Mouse (Mus musculus) liver, adult 2 months (tissue): Measurements from ENCODE around the gene Gldc. TPM values are rescaled to one million over a fixed set of nuclear protein-coding genes. Genes with fewer than 3 reads are reported as not detected.
A peak's percentile ranks its signal among the peaks of the same experiment; 100 is the strongest.
"Not testable (repeated sequence)": the region's sequence is repeated elsewhere in the genome, so short reads cannot be mapped to it uniquely, and the experiment has no call there.

Source experiments
- DNase-seq: peaks from one replicate; pipeline ENCODE4 v3.0.0-alpha.2; 2011; ENCODE audit warnings: low read depth, low spot score; ENCODE audit errors: extremely low read depth
- H3K27ac ChIP-seq: fragments of 200-500 bp; replicated peaks from 2 replicates; pipeline ENCODE4 v1.5.1; 2012; ENCODE audit warnings: low read depth, mild to moderate bottlenecking, control low read depth, inconsistent platforms, low read length; ENCODE audit not compliant: insufficient read depth
- H3K27me3 ChIP-seq: fragments of 200-500 bp; 2 replicates; pipeline ENCODE4 v1.6.1; 2012; ENCODE audit warnings: mild to moderate bottlenecking, moderate library complexity, low read length, inconsistent platforms; ENCODE audit not compliant: control insufficient read depth, insufficient read depth
- H3K36me3 ChIP-seq: fragments of 200-500 bp; 2 replicates; pipeline ENCODE4 v1.6.1; 2012; ENCODE audit warnings: low read length, inconsistent platforms; ENCODE audit not compliant: control insufficient read depth, insufficient read depth
- H3K4me1 ChIP-seq: fragments of 200-500 bp; 2 replicates; pipeline ENCODE4 v1.6.1; 2011; ENCODE audit warnings: low read length; ENCODE audit not compliant: control insufficient read depth, insufficient read depth
- H3K4me3 ChIP-seq: fragments of 200-500 bp; 2 replicates; pipeline ENCODE4 v1.5.1; 2011; ENCODE audit warnings: low read depth, mild to moderate bottlenecking, control low read depth, low read length, moderate library complexity; ENCODE audit not compliant: insufficient read depth
- H3K79me2 ChIP-seq: fragments of 200-500 bp; 2 replicates; pipeline ENCODE4 v1.6.1; 2012; ENCODE audit warnings: inconsistent platforms, mild to moderate bottlenecking, low read length, moderate library complexity; ENCODE audit not compliant: control insufficient read depth, insufficient read depth
- H3K9ac ChIP-seq: fragments of 200-500 bp; 2 replicates; pipeline ENCODE4 v1.6.1; 2012; ENCODE audit warnings: low read depth, mild to moderate bottlenecking, control low read depth, inconsistent platforms, low read length
- CTCF ChIP-seq: fragments of 200-500 bp; IDR thresholded peaks from 2 replicates; pipeline ENCODE4 v1.5.1; 2011; ENCODE audit warnings: low read depth, low read length, control low read depth
- POLR2A ChIP-seq: fragments of 200-500 bp; IDR thresholded peaks from 2 replicates; pipeline ENCODE4 v1.6.1; 2011; ENCODE audit warnings: low read length, control low read depth; ENCODE audit not compliant: insufficient read depth; ENCODE audit errors: extremely low read depth
- WGBS: fragments of 180-500 bp; shearing (Covaris S2); methylation state at CpG from one replicate; pipeline ENCODE4 v1.1.7; 2018; 5-methylcytosine and 5-hydroxymethylcytosine counted together
- polyA plus RNA-seq: library from polyadenylated mRNA; depleted of rRNA; stranded (reverse); fragments of >200 nt; gene quantifications from 2 replicates; pipeline ENCODE4 v1.2.3, GENCODE M21; 2012; rRNA removed
- total RNA-seq: library from RNA; depleted of rRNA; stranded (reverse); fragments of >200 nt; gene quantifications from 2 replicates; pipeline ENCODE4 v1.2.3, GENCODE M21; 2014; rRNA removed

Gene Gldc
- total RNA-seq (64.2 and 98.4 TPM in 2 replicates), polyA plus RNA-seq (94.1 and 134 TPM in 2 replicates)

DNA sequence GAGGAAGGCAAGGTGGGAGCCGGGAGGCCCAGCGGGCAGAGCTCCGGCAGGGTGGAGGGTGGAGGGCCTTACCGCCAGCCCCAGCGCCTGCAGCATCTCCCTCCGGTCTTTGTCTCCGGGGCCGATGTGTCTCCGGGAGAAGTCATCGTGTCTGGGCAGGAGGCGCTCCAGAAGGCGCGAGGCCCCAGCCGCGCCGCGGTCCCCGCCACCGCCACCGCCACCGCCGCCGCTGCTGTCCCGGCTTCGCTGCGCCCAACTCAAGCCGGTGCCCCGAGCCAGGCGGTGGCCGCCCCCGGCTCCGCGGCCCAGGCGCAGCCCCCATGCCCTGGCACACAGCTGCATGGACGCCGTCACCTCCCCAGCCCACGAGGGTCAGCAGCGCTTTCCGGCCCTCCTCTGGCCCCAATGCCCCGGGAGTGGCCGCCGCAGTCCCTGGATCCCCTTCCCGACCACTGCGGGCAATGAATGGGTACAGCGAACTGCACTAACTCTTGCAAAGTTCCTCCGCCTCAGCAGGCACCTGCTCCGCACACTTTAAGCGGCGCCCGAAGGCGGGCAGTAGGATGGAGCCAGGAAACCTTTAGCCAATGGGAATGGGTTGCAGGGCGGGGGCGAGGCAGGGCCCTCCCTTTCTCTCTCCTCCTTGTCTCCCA, at the start of gene Gldc:
Gene Gldc, minus strand, starts transcription at position 511 of the 653 bp plus-strand sequence.
- DNase-seq, result peak; percentile 79
- Histone ChIP-seq H3K4me3 (peak within 1 kb of the TSS; percentile 91), H3K9ac (peak within 1 kb of the TSS; percentile 96), H3K4me1 (peaks cover 5% of the 10 kb centered on the region), H3K79me2 (peaks cover 8% of the 10 kb centered on the region), H3K36me3 (no peaks in the 10 kb centered on the region), H3K27ac (peak within 1 kb of the TSS; percentile 69), H3K27me3 (no peaks in the 10 kb centered on the region)
- under 1% methylated on average over 41 of the region's 53 CpGs for WGBS
- TF ChIP-seq POLR2A, result peak; percentile 88; the same call in 1 of the 2 replicates
- no peak for TF ChIP-seq CTCF

- peak overlapping the region; percentile 51 for H3K27ac ChIP-seq
- H3K9ac ChIP-seq, result peak overlapping the region; percentile 13
- WGBS, result 15% methylated on average over 8 of the region's 8 CpGs
- not testable (repeated sequence) for H3K27me3 ChIP-seq, H3K79me2 ChIP-seq, H3K36me3 ChIP-seq
- H3K4me1 ChIP-seq, result peaks cover 14% of the 10 kb centered on the region
- peak; percentile 85 for DNase-seq
- H3K4me3 ChIP-seq, result peak overlapping the region; percentile 27; the same call in 1 of the 2 replicates
Measured at GRCm38 (mm10) chr19:30222593-30222992, 47.4 kb upstream of the Gldc start.

DNA sequence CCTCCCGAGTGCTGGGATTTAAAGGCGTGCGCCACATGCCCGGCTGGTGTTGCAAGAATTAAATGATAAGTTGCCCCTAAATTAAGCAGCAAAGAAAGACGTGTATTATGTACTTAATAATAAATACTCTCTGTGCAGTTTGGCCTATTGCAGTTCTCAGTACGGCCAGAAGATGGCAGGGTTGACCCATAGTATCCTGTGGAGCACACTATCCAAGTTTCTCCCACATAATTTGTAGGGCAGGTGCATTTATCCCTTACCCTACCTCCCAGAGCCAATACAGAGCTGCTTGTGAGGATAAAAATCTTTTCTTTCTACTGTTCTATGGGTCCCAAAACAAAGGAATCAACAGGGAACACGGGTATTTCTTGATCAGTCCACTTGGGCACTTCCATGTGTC, 42.1 kb upstream of the Gldc start:
- TF ChIP-seq CTCF, result peak; percentile 48; the same call in 1 of the 2 replicates
- TF ChIP-seq POLR2A, result no peak
- Histone ChIP-seq H3K79me2 (no peaks in the 10 kb centered on the region), H3K27me3 (no peaks in the 10 kb centered on the region), H3K36me3 (no peaks in the 10 kb centered on the region), H3K27ac (no peak overlapping the region), H3K9ac (no peak overlapping the region), H3K4me1 (peaks cover 9% of the 10 kb centered on the region), H3K4me3 (no peak overlapping the region)
- 9% methylated on average over 7 of the region's 7 CpGs for WGBS
- DNase-seq, result peak; percentile 55

DNA sequence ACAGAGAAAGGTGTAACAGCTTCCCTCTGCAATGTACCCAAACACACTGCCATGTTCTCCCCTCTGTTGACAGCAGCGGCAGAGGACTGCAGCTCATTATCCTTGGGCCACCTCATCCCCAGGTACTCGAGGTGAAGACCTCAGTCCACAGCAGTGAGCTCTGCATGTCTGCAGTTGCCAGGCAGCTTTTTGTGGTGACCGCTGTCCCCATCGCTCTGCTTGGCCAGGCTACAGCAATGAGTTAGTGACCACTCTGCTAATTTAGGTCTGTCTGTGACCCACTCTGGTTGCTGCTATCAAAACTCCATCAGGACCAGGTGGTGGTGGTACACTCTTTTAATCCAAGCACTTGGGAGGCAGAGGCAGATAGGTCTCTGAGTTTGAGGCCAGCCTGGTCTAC, 41.0 kb upstream of the Gldc start:
- WGBS, result 79% methylated on average over 4 of the region's 4 CpGs
- no peak overlapping the region for H3K27ac ChIP-seq
- H3K4me3 ChIP-seq, result no peak overlapping the region
- no peak for DNase-seq
- no peaks in the 10 kb centered on the region for H3K27me3 ChIP-seq
- H3K36me3 ChIP-seq, result no peaks in the 10 kb centered on the region
- TF ChIP-seq CTCF (no peak), POLR2A (no peak)
- no peaks in the 10 kb centered on the region for H3K79me2 ChIP-seq
- no peak overlapping the region for H3K9ac ChIP-seq
- peaks cover 6% of the 10 kb centered on the region for H3K4me1 ChIP-seq

GRCm38 (mm10) chr19:30215736-30216135, 40.5 kb upstream of the Gldc start:
- H3K36me3 ChIP-seq, H3K27ac ChIP-seq, H3K4me3 ChIP-seq, DNase-seq, H3K4me1 ChIP-seq, H3K27me3 ChIP-seq, H3K79me2 ChIP-seq, H3K9ac ChIP-seq: not testable (repeated sequence)
- 84% methylated on average over 2 of the region's 2 CpGs for WGBS

GRCm38 (mm10) chr19:30214026-30214425, 38.8 kb upstream of the Gldc start:
- Histone ChIP-seq H3K9ac (no peak overlapping the region), H3K4me1 (no peaks in the 10 kb centered on the region), H3K4me3 (no peak overlapping the region), H3K36me3 (no peaks in the 10 kb centered on the region), H3K27me3 (no peaks in the 10 kb centered on the region), H3K79me2 (no peaks in the 10 kb centered on the region), H3K27ac (no peak overlapping the region)
- TF ChIP-seq POLR2A, result no peak
- no peak for TF ChIP-seq CTCF
- WGBS, result 67% methylated on average over 2 of the region's 2 CpGs
- no peak for DNase-seq

GRCm38 (mm10) chr19:30209006-30209405, 33.8 kb upstream of the Gldc start:
- H3K27me3 ChIP-seq, H3K36me3 ChIP-seq, DNase-seq, H3K27ac ChIP-seq, H3K4me3 ChIP-seq, H3K79me2 ChIP-seq, H3K9ac ChIP-seq, H3K4me1 ChIP-seq: not testable (repeated sequence)
- 82% methylated on average over 8 of the region's 8 CpGs for WGBS
